Mouse (Mus musculus): ENCODE measurements around the gene Map4k1. TPM values are rescaled to one million over a fixed set of nuclear protein-coding genes. Genes with fewer than 3 reads are reported as not detected.

Gene Map4k1
- polyA plus RNA-seq, 1 experiment from 2014 or later, result 10.0 TPM

- no peaks in the 10 kb centered on the region for H3K27me3 ChIP-seq (replicated peaks; ENCODE audit: control insufficient read depth, insufficient read depth, low read length)
- H3K9ac ChIP-seq (replicated peaks; ENCODE audit: low read depth, low read length), result no peak overlapping the region
- ATAC-seq, result no peak
- H3K4me1 ChIP-seq (replicated peaks; ENCODE audit: control insufficient read depth, insufficient read depth, low read length), result no peaks in the 10 kb centered on the region
- no peak overlapping the region for H3K4me2 ChIP-seq (ENCODE audit: low read length)
- no peaks in the 10 kb centered on the region for H3K9me3 ChIP-seq (ENCODE audit: control insufficient read depth, low read length)
- H3K4me3 ChIP-seq (replicated peaks; ENCODE audit: low read length), result no peak overlapping the region
- no peaks in the 10 kb centered on the region for H3K36me3 ChIP-seq (ENCODE audit: control insufficient read depth, insufficient read depth)
- WGBS, result 64% methylated on average over 4 of the region's 4 CpGs
- no peak overlapping the region for H3K27ac ChIP-seq (ENCODE audit: low read length)
These were observed 45.0 kb downstream of the Map4k1 start for GRCm38 (mm10) chr7:29026811-29027210.

GRCm38 (mm10) chr7:29028761-29029160 lies 46.9 kb downstream of the Map4k1 start:
- H3K36me3 ChIP-seq (ENCODE audit: control insufficient read depth, insufficient read depth), result no peaks in the 10 kb centered on the region
- H3K9ac ChIP-seq (replicated peaks; ENCODE audit: low read depth, low read length), result no peak overlapping the region
- ATAC-seq, result no peak
- no peak overlapping the region for H3K4me2 ChIP-seq (ENCODE audit: low read length)
- no peaks in the 10 kb centered on the region for H3K27me3 ChIP-seq (replicated peaks; ENCODE audit: control insufficient read depth, insufficient read depth, low read length)
- no peaks in the 10 kb centered on the region for H3K9me3 ChIP-seq (ENCODE audit: control insufficient read depth, low read length)
- no peak overlapping the region for H3K4me3 ChIP-seq (replicated peaks; ENCODE audit: low read length)
- WGBS, result 76% methylated on average over 6 of the region's 6 CpGs
- no peak overlapping the region for H3K27ac ChIP-seq (ENCODE audit: low read length)
- no peaks in the 10 kb centered on the region for H3K4me1 ChIP-seq (replicated peaks; ENCODE audit: control insufficient read depth, insufficient read depth, low read length)

DNA sequence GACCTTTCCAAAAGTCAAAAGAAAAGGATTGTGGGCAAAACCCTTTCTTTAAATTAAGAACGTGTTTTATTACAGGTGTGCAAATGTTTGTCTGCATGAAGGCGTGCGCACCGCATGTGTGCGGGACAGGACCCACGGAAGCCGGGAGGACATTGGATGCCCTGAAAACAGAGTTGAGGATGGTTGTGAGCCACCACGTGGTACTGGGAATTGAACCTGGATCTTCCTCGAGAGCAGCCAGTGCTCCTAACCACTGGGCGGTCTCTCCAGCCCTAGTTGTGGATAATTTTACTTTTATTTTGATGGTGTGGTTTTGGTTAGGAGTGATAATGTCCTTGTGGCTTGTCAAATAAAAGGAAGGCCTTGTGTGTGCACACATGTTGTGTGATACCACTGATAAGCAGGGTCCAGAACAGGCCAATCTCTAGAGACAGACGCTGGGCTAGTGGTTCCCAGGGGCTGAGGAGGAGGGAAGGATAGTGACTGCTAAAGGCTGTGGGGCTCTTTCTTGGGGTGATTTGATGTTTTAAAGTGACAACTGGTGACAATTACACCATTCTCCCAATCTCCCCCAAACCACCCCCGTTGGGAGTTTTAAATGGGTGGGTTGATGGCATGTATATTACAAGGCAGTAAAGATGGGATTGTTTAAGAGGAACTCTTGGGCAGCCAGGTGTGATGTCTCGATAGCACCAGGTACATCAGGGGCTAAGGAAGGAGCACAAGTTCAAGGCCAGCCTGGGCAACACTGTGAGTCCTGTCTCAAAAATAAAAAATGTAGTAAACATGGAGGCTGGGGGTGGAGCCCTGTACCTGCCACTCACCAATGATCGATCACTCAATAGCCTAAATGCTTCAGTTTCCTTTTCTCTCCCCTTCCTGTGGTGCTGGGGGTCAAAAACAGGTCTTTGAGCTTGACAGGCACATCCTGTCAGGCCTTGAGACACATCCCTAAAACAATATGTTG lies 48.1 kb downstream of the Map4k1 start:
- Histone ChIP-seq H3K4me3 (replicated peaks; ENCODE audit: low read length) (no peak overlapping the region), H3K27me3 (replicated peaks; ENCODE audit: control insufficient read depth, insufficient read depth, low read length) (no peaks in the 10 kb centered on the region), H3K4me1 (replicated peaks; ENCODE audit: control insufficient read depth, insufficient read depth, low read length) (no peaks in the 10 kb centered on the region), H3K9me3 (ENCODE audit: control insufficient read depth, low read length) (no peaks in the 10 kb centered on the region), H3K36me3 (ENCODE audit: control insufficient read depth, insufficient read depth) (no peaks in the 10 kb centered on the region), H3K9ac (replicated peaks; ENCODE audit: low read depth, low read length) (no peak overlapping the region), H3K4me2 (ENCODE audit: low read length) (no peak overlapping the region), H3K27ac (ENCODE audit: low read length) (no peak overlapping the region)
- no peak for ATAC-seq
- WGBS, result 93% methylated on average over 14 of the region's 14 CpGs

DNA sequence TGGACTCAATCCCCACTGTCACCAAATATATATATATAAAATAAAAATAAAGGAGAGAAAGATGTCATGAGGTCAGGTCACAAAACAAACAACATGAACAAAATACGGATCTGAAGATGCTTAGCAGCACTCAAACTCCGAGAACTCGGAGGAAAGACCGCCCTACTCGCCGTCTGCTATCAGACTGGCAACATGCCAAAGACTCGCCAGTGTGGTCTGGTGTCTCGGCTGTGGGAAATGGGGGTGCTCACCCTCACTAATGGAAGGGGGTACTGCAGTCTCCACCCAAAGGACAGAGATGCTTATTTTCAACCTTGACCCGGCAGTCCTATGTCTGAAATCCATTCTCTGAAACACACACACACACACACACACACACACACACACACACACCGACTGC lies 49.8 kb downstream of the Map4k1 start:
- Histone ChIP-seq H3K27me3 (replicated peaks; ENCODE audit: control insufficient read depth, insufficient read depth, low read length) (no peaks in the 10 kb centered on the region), H3K4me2 (ENCODE audit: low read length) (no peak overlapping the region), H3K9me3 (ENCODE audit: control insufficient read depth, low read length) (no peaks in the 10 kb centered on the region), H3K4me1 (replicated peaks; ENCODE audit: control insufficient read depth, insufficient read depth, low read length) (no peaks in the 10 kb centered on the region), H3K9ac (replicated peaks; ENCODE audit: low read depth, low read length) (no peak overlapping the region), H3K27ac (ENCODE audit: low read length) (no peak overlapping the region), H3K36me3 (ENCODE audit: control insufficient read depth, insufficient read depth) (no peaks in the 10 kb centered on the region), H3K4me3 (replicated peaks; ENCODE audit: low read length) (no peak overlapping the region)
- ATAC-seq, result no peak
- 53% methylated on average over 10 of the region's 10 CpGs for WGBS

GRCm38 (mm10) chr7:29032685-29033084 lies 50.8 kb downstream of the Map4k1 start:
- no peaks in the 10 kb centered on the region for H3K9me3 ChIP-seq (ENCODE audit: control insufficient read depth, low read length)
- H3K4me1 ChIP-seq (replicated peaks; ENCODE audit: control insufficient read depth, insufficient read depth, low read length), result no peaks in the 10 kb centered on the region
- H3K27me3 ChIP-seq (replicated peaks; ENCODE audit: control insufficient read depth, insufficient read depth, low read length), result no peaks in the 10 kb centered on the region
- ATAC-seq, result no peak
- no peak overlapping the region for H3K27ac ChIP-seq (ENCODE audit: low read length)
- H3K36me3 ChIP-seq (ENCODE audit: control insufficient read depth, insufficient read depth), result no peaks in the 10 kb centered on the region
- H3K4me2 ChIP-seq (ENCODE audit: low read length), result no peak overlapping the region
- 86% methylated on average over 5 of the region's 5 CpGs for WGBS
- H3K4me3 ChIP-seq (replicated peaks; ENCODE audit: low read length), result no peak overlapping the region
- no peak overlapping the region for H3K9ac ChIP-seq (replicated peaks; ENCODE audit: low read depth, low read length)

- no peaks in the 10 kb centered on the region for H3K9me3 ChIP-seq (ENCODE audit: control insufficient read depth, low read length)
- no peak overlapping the region for H3K4me3 ChIP-seq (replicated peaks; ENCODE audit: low read length)
- WGBS, result 90% methylated on average over 6 of the region's 6 CpGs
- H3K4me1 ChIP-seq (replicated peaks; ENCODE audit: control insufficient read depth, insufficient read depth, low read length), result peaks cover 11% of the 10 kb centered on the region
- no peak for ATAC-seq
- H3K27me3 ChIP-seq (replicated peaks; ENCODE audit: control insufficient read depth, insufficient read depth, low read length), result no peaks in the 10 kb centered on the region
- H3K4me2 ChIP-seq (ENCODE audit: low read length), result no peak overlapping the region
- H3K27ac ChIP-seq (ENCODE audit: low read length), result no peak overlapping the region
- H3K9ac ChIP-seq (replicated peaks; ENCODE audit: low read depth, low read length), result no peak overlapping the region
- H3K36me3 ChIP-seq (ENCODE audit: control insufficient read depth, insufficient read depth), result no peaks in the 10 kb centered on the region
These were observed 55.4 kb downstream of the Map4k1 start for GRCm38 (mm10) chr7:29037261-29037660.

GRCm38 (mm10) chr7:29039604-29039984 lies 57.7 kb downstream of the Map4k1 start:
- peak; percentile 80 for ATAC-seq
- H3K9me3 ChIP-seq (ENCODE audit: control insufficient read depth, low read length), result no peaks in the 10 kb centered on the region
- H3K36me3 ChIP-seq (ENCODE audit: control insufficient read depth, insufficient read depth), result no peaks in the 10 kb centered on the region
- H3K4me2 ChIP-seq (ENCODE audit: low read length), result peak overlapping the region; percentile 77
- H3K9ac ChIP-seq (replicated peaks; ENCODE audit: low read depth, low read length), result peak overlapping the region; percentile 49; the same call in 1 of the 2 replicates
- WGBS, result under 1% methylated on average over 11 of the region's 11 CpGs
- H3K27me3 ChIP-seq (replicated peaks; ENCODE audit: control insufficient read depth, insufficient read depth, low read length), result no peaks in the 10 kb centered on the region
- H3K4me1 ChIP-seq (replicated peaks; ENCODE audit: control insufficient read depth, insufficient read depth, low read length), result peaks cover 24% of the 10 kb centered on the region
- H3K4me3 ChIP-seq (replicated peaks; ENCODE audit: low read length), result peak overlapping the region; percentile 45
- H3K27ac ChIP-seq (ENCODE audit: low read length), result peak overlapping the region; percentile 11; the same call in 1 of the 2 replicates

- 0% methylated on average over 26 of the region's 26 CpGs for WGBS
- ATAC-seq, result peak; percentile 51
- peak overlapping the region; percentile 11; the same call in 1 of the 2 replicates for H3K27ac ChIP-seq (ENCODE audit: low read length)
- no peaks in the 10 kb centered on the region for H3K27me3 ChIP-seq (replicated peaks; ENCODE audit: control insufficient read depth, insufficient read depth, low read length)
- H3K4me3 ChIP-seq (replicated peaks; ENCODE audit: low read length), result peak overlapping the region; percentile 45
- no peaks in the 10 kb centered on the region for H3K9me3 ChIP-seq (ENCODE audit: control insufficient read depth, low read length)
- peaks cover 24% of the 10 kb centered on the region for H3K4me1 ChIP-seq (replicated peaks; ENCODE audit: control insufficient read depth, insufficient read depth, low read length)
- peak overlapping the region; percentile 49 for H3K9ac ChIP-seq (replicated peaks; ENCODE audit: low read depth, low read length)
- no peaks in the 10 kb centered on the region for H3K36me3 ChIP-seq (ENCODE audit: control insufficient read depth, insufficient read depth)
- peak overlapping the region; percentile 77 for H3K4me2 ChIP-seq (ENCODE audit: low read length)
These were observed 58.3 kb downstream of the Map4k1 start for GRCm38 (mm10) chr7:29039985-29040661.

DNA sequence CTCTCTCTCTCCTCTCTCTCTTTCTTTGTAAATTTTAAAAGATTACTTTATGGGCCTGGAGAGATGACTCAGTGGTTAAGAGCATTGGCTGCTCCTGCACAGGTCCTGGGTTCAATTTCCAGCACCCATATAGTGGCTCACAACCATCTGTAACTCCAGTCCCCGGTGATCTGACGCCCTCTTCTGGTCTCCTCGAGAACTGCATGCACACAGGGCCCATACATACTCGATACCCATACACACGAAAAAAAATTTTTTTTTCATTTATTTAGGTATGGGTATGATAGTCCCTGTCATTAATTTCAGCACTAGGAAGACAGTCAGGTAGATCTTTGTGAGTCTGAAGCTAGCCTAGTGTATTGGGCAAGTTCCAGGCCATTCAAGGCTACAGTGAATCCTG lies 59.3 kb downstream of the Map4k1 start:
- H3K9ac ChIP-seq (replicated peaks; ENCODE audit: low read depth, low read length), result no peak overlapping the region
- WGBS, result 85% methylated on average over 5 of the region's 5 CpGs
- no peak overlapping the region for H3K4me2 ChIP-seq (ENCODE audit: low read length)

More for the DNA sequence above, 59.3 kb downstream of the Map4k1 start:
- no peaks in the 10 kb centered on the region for H3K36me3 ChIP-seq (ENCODE audit: control insufficient read depth, insufficient read depth)
- H3K4me1 ChIP-seq (replicated peaks; ENCODE audit: control insufficient read depth, insufficient read depth, low read length), result peaks cover 24% of the 10 kb centered on the region
- no peak overlapping the region for H3K4me3 ChIP-seq (replicated peaks; ENCODE audit: low read length)
- H3K27ac ChIP-seq (ENCODE audit: low read length), result no peak overlapping the region
- no peaks in the 10 kb centered on the region for H3K9me3 ChIP-seq (ENCODE audit: control insufficient read depth, low read length)
- no peak for ATAC-seq
- no peaks in the 10 kb centered on the region for H3K27me3 ChIP-seq (replicated peaks; ENCODE audit: control insufficient read depth, insufficient read depth, low read length)
